Mouse (Mus musculus) thymus, adult 2 months (tissue): ENCODE results near the gene Tlk1.

Experiments used
- CTCF ChIP-seq: fragments of 200-500 bp; IDR thresholded peaks from 2 replicates; pipeline ENCODE4 v1.5.1; 2012; ENCODE audit warnings: mild to moderate bottlenecking, control low read depth, low read length, moderate library complexity, borderline replicate concordance; ENCODE audit not compliant: control insufficient read depth, poor library complexity, insufficient read depth; ENCODE audit errors: extremely low read depth
- POLR2A ChIP-seq: fragments of 200-500 bp; IDR thresholded peaks from 2 replicates; pipeline ENCODE4 v1.6.1; 2012; ENCODE audit warnings: mild to moderate bottlenecking, low read length, control low read depth, moderate library complexity; ENCODE audit not compliant: control insufficient read depth, poor library complexity, insufficient read depth; ENCODE audit errors: extremely low read depth

GRCm38 (mm10) chr2:70802658-70803057, 22.9 kb downstream of the Tlk1 start:
- TF ChIP-seq CTCF = no peak
- no peak for TF ChIP-seq POLR2A
